Mouse (Mus musculus) sigmoid colon, adult 10 weeks (tissue): ENCODE data around the gene Rab25. TPM values are rescaled to one million over a fixed set of nuclear protein-coding genes. Genes with fewer than 3 reads are reported as not detected.

Experiments used
- polyA plus RNA-seq: library from polyadenylated mRNA; stranded (reverse); fragments of 350-450 nt; fragmentation: Illumina TruSeq; extraction: RNeasy Lipid Tissue Mini Kit (QIAGEN cat#74804); gene quantifications from one replicate; pipeline ENCODE4 v1.2.3, GENCODE M21; 2014; ENCODE audit warnings: low read depth, low replicate concordance

The Rab25 gene
- polyA plus RNA-seq, result 16.6 TPM

GRCm38 (mm10) chr3:88548180-88548917 is at the start of gene Rab25:
Gene Rab25 (minus strand): TSS chr3:88548300.

DNA sequence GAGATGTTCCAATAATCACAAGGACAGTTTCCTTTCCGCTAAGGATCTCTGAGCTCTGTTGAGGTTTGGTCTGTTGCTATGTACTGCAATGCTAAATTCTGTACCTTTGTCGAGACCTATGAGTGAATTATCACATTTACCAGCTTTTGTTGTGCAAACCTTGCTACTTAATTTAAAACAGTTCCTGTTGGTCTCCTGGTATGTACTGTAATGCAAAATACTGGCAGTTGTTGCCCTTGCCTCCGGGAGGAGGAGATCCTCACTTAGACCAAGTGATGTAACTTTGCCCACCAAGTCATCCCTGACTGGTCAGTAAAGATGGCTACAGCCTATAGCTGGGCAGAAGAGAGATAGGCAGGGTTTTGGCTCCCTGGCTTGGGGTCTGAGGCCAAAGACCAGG is 27.4 kb upstream of the Rab25 start, which contains the start of gene Ssr2:
TSS of gene Ssr2 (plus strand) at position 337 of the 400 bp plus-strand sequence.

GRCm38 (mm10) chr3:88553525-88553879 is 5.4 kb upstream of the Rab25 start, which contains the start of gene Ubqln4:
Gene Ubqln4 (plus strand): TSS chr3:88553758.

GRCm38 (mm10) chr3:88552676-88553524 is 4.8 kb upstream of the Rab25 start, which contains the start of gene Lamtor2:
Gene Lamtor2 (minus strand): TSS chr3:88553074.

GRCm38 (mm10) chr3:88532299-88532674 is 15.8 kb downstream of the Rab25 start, which contains the start of gene Mex3a:
Gene Mex3a (plus strand): TSS chr3:88532395.

GRCm38 (mm10) chr3:88509692-88510420 is 38.2 kb downstream of the Rab25 start, which contains the start of gene Lmna:
Gene Lmna (minus strand): TSS chr3:88509956.

Other genes with a start within 250 kb of the Rab25 start
- 3.2 TPM for gene Glmp, start 223.3 kb downstream of the Rab25 start, polyA plus RNA-seq
- 2.1 TPM for gene Tmem79, start 212.2 kb downstream of the Rab25 start, polyA plus RNA-seq
- gene Smg5, start 212.0 kb downstream of the Rab25 start, polyA plus RNA-seq, result 28.6 TPM
- gene Paqr6, start 183.7 kb downstream of the Rab25 start, polyA plus RNA-seq, result 0.85 TPM
- gene Bglap3, start 175.6 kb downstream of the Rab25 start, polyA plus RNA-seq, result 4.0 TPM
- not detected for gene Bglap2, start 169.6 kb downstream of the Rab25 start, polyA plus RNA-seq
- gene Bglap, start 163.8 kb downstream of the Rab25 start, polyA plus RNA-seq, result not detected
- 3.8 TPM for gene Pmf1, start 138.0 kb downstream of the Rab25 start, polyA plus RNA-seq
- 9.8 TPM for gene Slc25a44, start 123.2 kb downstream of the Rab25 start, polyA plus RNA-seq
- 128 TPM for gene Sema4a, start 87.1 kb downstream of the Rab25 start, polyA plus RNA-seq
- 24.9 TPM for gene Lmna, start 38.3 kb downstream of the Rab25 start, polyA plus RNA-seq
- gene Mex3a, start 15.9 kb downstream of the Rab25 start, polyA plus RNA-seq, result 1.3 TPM
- gene Lamtor2, start 4.8 kb upstream of the Rab25 start, polyA plus RNA-seq, result 6.8 TPM
- 18.9 TPM for gene Ubqln4, start 5.5 kb upstream of the Rab25 start, polyA plus RNA-seq
- gene Ssr2, start 27.6 kb upstream of the Rab25 start, polyA plus RNA-seq, result 23.4 TPM
- 22.3 TPM for gene Arhgef2, start 57.7 kb upstream of the Rab25 start, polyA plus RNA-seq
- not detected for gene Rxfp4, start 104.8 kb upstream of the Rab25 start, polyA plus RNA-seq
- 144 TPM for gene Khdc4, start 137.5 kb upstream of the Rab25 start, polyA plus RNA-seq
- gene Rit1, start 168.5 kb upstream of the Rab25 start, polyA plus RNA-seq, result 20.7 TPM
- gene Syt11, start 226.9 kb upstream of the Rab25 start, polyA plus RNA-seq, result 14.2 TPM